Mouse (Mus musculus): ENCODE measurements around the gene Zbed4.

DNA sequence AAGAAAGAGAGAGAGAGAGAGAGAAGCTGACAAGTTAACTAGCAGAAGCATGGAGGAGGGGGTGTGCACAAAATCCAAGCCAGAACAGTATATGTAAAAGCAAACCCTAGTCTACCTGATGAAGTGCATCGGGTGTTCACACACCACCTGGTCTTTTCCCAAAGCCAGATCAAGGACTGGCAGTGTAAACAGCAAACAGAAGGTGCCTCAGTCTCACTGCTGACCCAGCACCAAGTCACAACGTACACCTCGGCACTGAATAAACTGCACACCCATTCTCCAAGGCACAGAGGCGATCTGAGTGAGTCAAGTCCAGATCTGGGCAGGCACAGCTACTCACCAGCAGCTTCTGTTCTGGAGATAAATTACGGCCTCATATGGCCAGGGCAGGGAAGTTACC lies 26.4 kb upstream of the Zbed4 start:
- TF ChIP-seq POLR2A (IDR thresholded peaks at IDR 0.05; ENCODE audit: low read depth, low read length) (no peak), CTCF (IDR thresholded peaks at IDR 0.05; ENCODE audit: borderline replicate concordance, insufficient read depth, low read length) (no peak)
